ENCODE assay signal across 23 mouse cellular contexts in the genomic region with DNA sequence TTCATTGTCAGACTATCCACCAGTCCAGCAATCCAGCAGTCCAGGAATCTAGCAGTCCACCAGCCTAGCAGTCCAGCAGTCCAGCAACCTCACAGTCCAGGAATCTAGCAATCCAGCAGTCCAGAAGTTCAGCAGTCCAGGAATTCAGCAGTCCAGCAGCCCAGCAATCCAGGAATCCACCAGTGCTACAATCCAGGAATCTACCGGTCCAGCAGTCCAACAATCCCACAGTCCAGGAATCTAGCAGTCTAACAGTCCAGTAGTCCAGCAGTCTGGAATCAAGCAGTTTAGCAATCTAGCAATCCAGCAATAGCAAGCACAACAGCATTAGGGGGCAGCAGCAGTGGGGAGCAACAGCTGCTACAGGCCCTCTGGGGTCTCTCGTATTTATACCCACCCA. TPM values are rescaled to one million over a fixed set of nuclear protein-coding genes. Genes with fewer than 3 reads are reported as not detected.
DNase-seq lines count a peak whose midpoint lies in the region; ATAC-seq and TF ChIP-seq lines count a peak whose summit lies in the region.
"Had no signal": no experiment of that assay in that cellular context is flagged by ENCODE, and none has a peak within 500 bp of the region (broad histone marks: within the 10 kb centered on the region; RNA-seq: fewer than 3 reads in every experiment).

No protein-coding gene starts in this region.

- H3K36me3 ChIP-seq in kidney, adult 2 months (ENCODE audit: control insufficient read depth, insufficient read depth, low read length), result no peaks in the 10 kb centered on the region
- no peaks in the 10 kb centered on the region for H3K36me3 ChIP-seq in kidney, embryonic 14.5 days (ENCODE audit: control insufficient read depth, insufficient read depth, low read length)
- H3K36me3 ChIP-seq in kidney, postnatal 0 days (ENCODE audit: insufficient read depth, low read length), result no peaks in the 10 kb centered on the region
- no peaks in the 10 kb centered on the region for H3K36me3 ChIP-seq in limb, embryonic 10.5 days
- H3K36me3 ChIP-seq: embryonic facial prominence, embryonic 15.5 days; forebrain, embryonic 15.5 days; heart, embryonic 10.5 days; hindbrain, embryonic 12.5 days had no signal

- H3K9ac ChIP-seq in kidney, embryonic 14.5 days (ENCODE audit: low read depth, low read length), result no peak overlapping the region
- no peak overlapping the region for H3K9ac ChIP-seq in kidney, postnatal 0 days (ENCODE audit: low read depth, low read length)
- H3K9ac ChIP-seq: embryonic facial prominence, embryonic 15.5 days; forebrain, embryonic 15.5 days; hindbrain, embryonic 12.5 days had no signal

- DNase-seq in kidney, adult 2 months, result peak; percentile 8
- DNase-seq in Muller cell, postnatal 12 days (ENCODE audit: inconsistent ontology term), result peak; percentile 6
- DNase-seq in kidney, postnatal 0 days (ENCODE audit: low spot score), result peak; percentile 25
- DNase-seq in yolk sac, embryonic 10.5 days (ENCODE audit: low spot score), result peak; percentile 22
- DNase-seq in limb, embryonic 10.5 days (ENCODE audit: low spot score), result no peak
- no peak for DNase-seq in embryo, embryonic 11 days
- DNase-seq: adrenal gland, adult 2 months; adrenal gland, postnatal 25 days; cerebellum, adult 18-20 months; cerebellum, adult 9-11 months; cerebellum, postnatal 36 days; gastrocnemius, postnatal 36 days; heart, adult 11 months; heart, postnatal 10 days; heart, postnatal 4 days had no signal

- no peaks in the 10 kb centered on the region for H3K4me1 ChIP-seq in kidney, adult 2 months (ENCODE audit: control insufficient read depth, insufficient read depth, low read length)
- H3K4me1 ChIP-seq in kidney, embryonic 14.5 days (ENCODE audit: control insufficient read depth, insufficient read depth, low read length), result no peaks in the 10 kb centered on the region
- H3K4me1 ChIP-seq in kidney, postnatal 0 days (replicated peaks; ENCODE audit: insufficient read depth, low read length), result no peaks in the 10 kb centered on the region
- H3K4me1 ChIP-seq in limb, embryonic 10.5 days, result no peaks in the 10 kb centered on the region
- H3K4me1 ChIP-seq: embryonic facial prominence, embryonic 15.5 days; forebrain, embryonic 15.5 days; heart, embryonic 10.5 days; hindbrain, embryonic 12.5 days had no signal

- no peak for ATAC-seq in kidney, embryonic 14.5 days (ENCODE audit: low FRiP score, low TSS enrichment)
- peak; percentile 80 for ATAC-seq in kidney, postnatal 0 days (replicated peaks; ENCODE audit: low FRiP score, low read depth)
- ATAC-seq: forebrain, embryonic 15.5 days had no signal

- no peak overlapping the region for H3K4me3 ChIP-seq in kidney, adult 2 months (ENCODE audit: insufficient read depth, low read depth, low read length)
- H3K4me3 ChIP-seq in kidney, embryonic 14.5 days (ENCODE audit: low read length), result no peak overlapping the region
- H3K4me3 ChIP-seq in kidney, postnatal 0 days (replicated peaks; ENCODE audit: low read depth, low read length), result no peak overlapping the region
- no peak overlapping the region for H3K4me3 ChIP-seq in limb, embryonic 10.5 days
- H3K4me3 ChIP-seq: embryonic facial prominence, embryonic 15.5 days; erythroblast, embryonic 14.5 days; forebrain, embryonic 15.5 days; heart, embryonic 10.5 days; hindbrain, embryonic 12.5 days had no signal

- H3K9me3 ChIP-seq in kidney, embryonic 14.5 days (ENCODE audit: control insufficient read depth, low read length), result no peaks in the 10 kb centered on the region
- H3K9me3 ChIP-seq in kidney, postnatal 0 days (replicated peaks; ENCODE audit: low read length), result no peaks in the 10 kb centered on the region
- H3K9me3 ChIP-seq in limb, embryonic 10.5 days (replicated peaks), result no peaks in the 10 kb centered on the region
- H3K9me3 ChIP-seq: embryonic facial prominence, embryonic 15.5 days; forebrain, embryonic 15.5 days; heart, embryonic 10.5 days; hindbrain, embryonic 12.5 days had no signal

- no peak overlapping the region for H3K27ac ChIP-seq in kidney, adult 2 months (ENCODE audit: insufficient read depth, low read depth, low read length)
- H3K27ac ChIP-seq in kidney, embryonic 14.5 days (ENCODE audit: low read depth, low read length), result no peak overlapping the region
- H3K27ac ChIP-seq in kidney, postnatal 0 days, result no peak overlapping the region
- H3K27ac ChIP-seq in limb, embryonic 10.5 days, result no peak overlapping the region
- H3K27ac ChIP-seq: embryonic facial prominence, embryonic 15.5 days; forebrain, embryonic 15.5 days; heart, embryonic 10.5 days; hindbrain, embryonic 12.5 days had no signal

- 61% methylated on average over 2 of the region's 2 CpGs for WGBS in kidney, adult 2 months
- WGBS in kidney, embryonic 14.5 days, result 81% methylated on average over 2 of the region's 2 CpGs
- 68% methylated on average over 2 of the region's 2 CpGs for WGBS in kidney, postnatal 0 days
- 82% methylated on average over 2 of the region's 2 CpGs for WGBS in limb, embryonic 10.5 days

- no peaks in the 10 kb centered on the region for H3K27me3 ChIP-seq in kidney, adult 2 months (replicated peaks; ENCODE audit: control insufficient read depth, insufficient read depth, low read length)
- no peaks in the 10 kb centered on the region for H3K27me3 ChIP-seq in kidney, embryonic 14.5 days (ENCODE audit: control insufficient read depth, insufficient read depth, low read length)
- H3K27me3 ChIP-seq in kidney, postnatal 0 days (ENCODE audit: insufficient read depth, low read length), result no peaks in the 10 kb centered on the region
- H3K27me3 ChIP-seq in limb, embryonic 10.5 days (ENCODE audit: low read depth, poor library complexity, severe bottlenecking), result no peaks in the 10 kb centered on the region
- H3K27me3 ChIP-seq: embryonic facial prominence, embryonic 15.5 days; forebrain, embryonic 15.5 days; hindbrain, embryonic 12.5 days had no signal

- no peak for TF ChIP-seq CTCF in kidney, adult 2 months (conservative IDR thresholded peaks at IDR 0.05; ENCODE audit: insufficient read depth, insufficient read length, low read depth, low read length)
- TF ChIP-seq CTCF in kidney, postnatal 0 days (IDR thresholded peaks at IDR 0.05; ENCODE audit: low read depth), result no peak

- TF ChIP-seq POLR2A in kidney, adult 2 months (IDR thresholded peaks at IDR 0.05; ENCODE audit: low read depth, low read length), result no peak

- no peak overlapping the region for H3K4me2 ChIP-seq in kidney, embryonic 14.5 days (replicated peaks; ENCODE audit: low read depth, low read length)
- H3K4me2 ChIP-seq in kidney, postnatal 0 days (ENCODE audit: low read length), result no peak overlapping the region
- H3K4me2 ChIP-seq: embryonic facial prominence, embryonic 15.5 days; forebrain, embryonic 15.5 days; hindbrain, embryonic 12.5 days had no signal

RNA-seq across cellular contexts. Expression of a gene that starts 27.2 kb away (rescaled TPM):
- 0.11 and 0.19 TPM in 2 replicates for polyA plus RNA-seq in kidney, adult 2 months (2012; rRNA removed)
- polyA plus RNA-seq in kidney, embryonic 14.5 days (2014; fragmentation: Nextera tagmentation; extraction: Ambion mirVana), result 0.14 and 0.19 TPM in 2 replicates
- 0.08 and 0.10 TPM in 2 replicates for polyA plus RNA-seq in kidney, postnatal 0 days (2015; fragmentation: Nextera tagmentation; extraction: Ambion mirVana)
- polyA plus RNA-seq in limb, embryonic 10.5 days (2016; fragmentation: Nextera tagmentation; extraction: Ambion mirVana), result 0.18 TPM in 1 of 2 replicates, not detected in the other
- polyA plus RNA-seq: adrenal gland, adult 2 months; C2C12; erythroblast, embryonic 14.5 days; heart, embryonic 14.5 days had no signal

RNA-seq across cellular contexts. Expression of a gene that starts 44.1 kb away (rescaled TPM):
- 18.4 and 19.0 TPM in 2 replicates for polyA plus RNA-seq in kidney, adult 2 months (2012; rRNA removed)
- polyA plus RNA-seq in kidney, embryonic 14.5 days (2014; fragmentation: Nextera tagmentation; extraction: Ambion mirVana), result 12.3 and 25.4 TPM in 2 replicates
- 8.0 and 8.1 TPM in 2 replicates for polyA plus RNA-seq in kidney, postnatal 0 days (2015; fragmentation: Nextera tagmentation; extraction: Ambion mirVana)
- polyA plus RNA-seq in limb, embryonic 10.5 days (2016; fragmentation: Nextera tagmentation; extraction: Ambion mirVana), result 13.5 and 16.1 TPM in 2 replicates

Comparison
In these comparisons a context has a peak if more than half of its experiments do, and no peak if none do; other contexts are left out.
1. DNase-seq: peak in kidney, adult 2 months (single experiment), Muller cell, postnatal 12 days (single experiment), kidney, postnatal 0 days (single experiment) and yolk sac, embryonic 10.5 days (single experiment); none in limb, embryonic 10.5 days (single experiment) and embryo, embryonic 11 days (single experiment).